ENCODE assay signal across 33 mouse cellular contexts in genomic region chr8:113259477-113259876, GRCm38 (mm10).
"Had no signal": no experiment of that assay in that cellular context is flagged by ENCODE, and none has a peak within 500 bp of the region (broad histone marks: within the 10 kb centered on the region; RNA-seq: fewer than 3 reads in every experiment).

No protein-coding gene starts in this region.

- H3K4me3 ChIP-seq: heart, embryonic 10.5 days; heart, embryonic 12.5 days; heart, embryonic 13.5 days; heart, embryonic 15.5 days; hindbrain, embryonic 10.5 days; hindbrain, embryonic 12.5 days; hindbrain, embryonic 13.5 days; hindbrain, embryonic 15.5 days; intestine, embryonic 15.5 days; kidney, embryonic 15.5 days; layer of hippocampus, adult 2 months; left cerebral cortex, adult 2 months had no signal

- H3K27me3 ChIP-seq: heart, embryonic 12.5 days; heart, embryonic 13.5 days; heart, embryonic 15.5 days; hindbrain, embryonic 12.5 days; hindbrain, embryonic 13.5 days; hindbrain, embryonic 15.5 days; intestine, embryonic 15.5 days; kidney, embryonic 15.5 days had no signal

- H3K4me2 ChIP-seq: heart, embryonic 12.5 days; heart, embryonic 13.5 days; heart, embryonic 15.5 days; hindbrain, embryonic 12.5 days; hindbrain, embryonic 13.5 days; hindbrain, embryonic 14.5 days; hindbrain, embryonic 15.5 days; intestine, embryonic 15.5 days; kidney, embryonic 15.5 days had no signal

- H3K4me1 ChIP-seq: heart, embryonic 10.5 days; heart, embryonic 12.5 days; heart, embryonic 13.5 days; heart, embryonic 15.5 days; hindbrain, embryonic 10.5 days; hindbrain, embryonic 12.5 days; hindbrain, embryonic 13.5 days; hindbrain, embryonic 15.5 days; intestine, embryonic 15.5 days; kidney, embryonic 15.5 days had no signal

- H3K9ac ChIP-seq: heart, embryonic 12.5 days; heart, embryonic 13.5 days; heart, embryonic 15.5 days; hindbrain, embryonic 12.5 days; hindbrain, embryonic 13.5 days; hindbrain, embryonic 14.5 days; hindbrain, embryonic 15.5 days; intestine, embryonic 15.5 days; kidney, embryonic 15.5 days had no signal

- H3K36me3 ChIP-seq: heart, embryonic 10.5 days; heart, embryonic 12.5 days; heart, embryonic 13.5 days; heart, embryonic 15.5 days; hindbrain, embryonic 10.5 days; hindbrain, embryonic 12.5 days; hindbrain, embryonic 13.5 days; hindbrain, embryonic 15.5 days; intestine, embryonic 15.5 days; kidney, embryonic 15.5 days had no signal

- DNase-seq: heart, postnatal 10 days; heart, postnatal 14 days; heart, postnatal 36 days; kidney, adult 11 months; kidney, adult 18-20 months; kidney, adult 2 months; kidney, adult 8-10 months; kidney, adult 9 months; kidney, postnatal 10 days; kidney, postnatal 14 days; kidney, postnatal 25 days; kidney, postnatal 36 days; kidney, postnatal 4 days; layer of hippocampus, adult 9-11 months; layer of hippocampus, postnatal 36 days had no signal

- H3K27ac ChIP-seq: heart, embryonic 10.5 days; heart, embryonic 13.5 days; heart, embryonic 15.5 days; hindbrain, embryonic 10.5 days; hindbrain, embryonic 12.5 days; hindbrain, embryonic 13.5 days; hindbrain, embryonic 14.5 days; hindbrain, embryonic 15.5 days; hindbrain, postnatal 0 days; intestine, embryonic 15.5 days; kidney, embryonic 15.5 days; kidney, postnatal 0 days; layer of hippocampus, adult 2 months; left cerebral cortex, adult 2 months had no signal

- ATAC-seq: hindbrain, embryonic 16.5 days; hindbrain, postnatal 0 days; intestine, embryonic 15.5 days; intestine, embryonic 16.5 days; intestine, postnatal 0 days had no signal

- H3K9me3 ChIP-seq: heart, embryonic 10.5 days; heart, embryonic 12.5 days; heart, embryonic 13.5 days; heart, embryonic 15.5 days; hindbrain, embryonic 10.5 days; hindbrain, embryonic 12.5 days; hindbrain, embryonic 13.5 days; hindbrain, embryonic 15.5 days; intestine, embryonic 15.5 days; kidney, embryonic 15.5 days had no signal
